Mouse (Mus musculus) C2C12 (cell line): ENCODE measurements around the gene Il22.

Experiments used
- CTCF ChIP-seq: IDR thresholded peaks from one replicate; pipeline ENCODE4 v1.5.1; 2011; ENCODE audit not compliant: control insufficient read depth, insufficient read depth, insufficient read length
- MYOD1 ChIP-seq: IDR thresholded peaks from one replicate; pipeline ENCODE4 v1.6.1; 2011; ENCODE audit warnings: low read depth; ENCODE audit not compliant: control insufficient read depth, insufficient read length
- MYOG ChIP-seq: IDR thresholded peaks from one replicate; pipeline ENCODE4 v1.6.1; 2011; ENCODE audit not compliant: control insufficient read depth, insufficient read length; ENCODE audit errors: extremely low read depth
- USF1 ChIP-seq: IDR thresholded peaks from one replicate; pipeline ENCODE4 v1.6.1; 2011; ENCODE audit warnings: low read depth, mild to moderate bottlenecking, control low read depth, moderate library complexity

DNA sequence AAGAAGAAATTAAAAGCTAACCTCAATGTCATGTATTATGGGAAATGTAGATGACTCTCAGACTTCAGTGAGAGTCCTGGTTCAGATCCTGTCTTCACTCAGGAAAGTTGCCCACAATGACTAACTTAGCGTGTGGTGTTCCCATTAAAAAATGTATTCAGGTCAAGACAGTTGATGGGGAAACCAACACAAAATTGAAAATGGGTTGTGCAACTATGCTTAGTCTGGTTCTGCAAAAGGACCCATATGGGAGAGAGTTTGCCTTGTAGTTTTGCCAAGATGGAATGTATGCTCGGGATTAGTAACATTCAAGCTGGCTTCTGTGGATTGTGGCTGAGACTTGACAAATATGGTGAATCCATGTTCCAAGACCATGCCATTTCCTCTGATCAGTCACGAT is 31.9 kb upstream of the Il22 start:
- TF ChIP-seq MYOG: no peak
- no peak for TF ChIP-seq CTCF
- no peak for TF ChIP-seq USF1
- no peak for TF ChIP-seq MYOD1
